Mouse (Mus musculus) bone marrow macrophage, adult 2 months (primary cell): ENCODE results near the gene Zbtb34. TPM values are rescaled to one million over a fixed set of nuclear protein-coding genes. Genes with fewer than 3 reads are reported as not detected.

Experiments
- H3K27ac ChIP-seq: 2 replicates; pipeline ENCODE4 v1.5.1; 2012; ENCODE audit warnings: low read depth, low read length; ENCODE audit not compliant: insufficient read depth
- H3K4me1 ChIP-seq: 2 replicates; pipeline ENCODE4 v1.6.1; 2012; ENCODE audit warnings: low read length; ENCODE audit not compliant: control insufficient read depth, insufficient read depth
- H3K4me3 ChIP-seq: 2 replicates; pipeline ENCODE4 v1.5.1; 2012; ENCODE audit warnings: mild to moderate bottlenecking, low read length, moderate library complexity; ENCODE audit not compliant: insufficient read depth
- CTCF ChIP-seq: IDR thresholded peaks from 2 replicates; pipeline ENCODE4 v1.5.1; 2012; ENCODE audit warnings: low read depth, mild to moderate bottlenecking, low read length, moderate library complexity
- POLR2A ChIP-seq: IDR thresholded peaks from 2 replicates; pipeline ENCODE4 v1.6.1; 2012; ENCODE audit warnings: mild to moderate bottlenecking, low read depth, low read length, borderline replicate concordance
- polyA plus RNA-seq: library from polyadenylated mRNA; stranded (reverse); fragments of >200 nt; gene quantifications from 2 replicates; pipeline ENCODE4 v1.2.4, GENCODE M21; 2012; ENCODE audit not compliant: missing spikeins, insufficient read depth, insufficient read length

Gene Zbtb34
- polyA plus RNA-seq, 1 experiment = 18.6 TPM

DNA sequence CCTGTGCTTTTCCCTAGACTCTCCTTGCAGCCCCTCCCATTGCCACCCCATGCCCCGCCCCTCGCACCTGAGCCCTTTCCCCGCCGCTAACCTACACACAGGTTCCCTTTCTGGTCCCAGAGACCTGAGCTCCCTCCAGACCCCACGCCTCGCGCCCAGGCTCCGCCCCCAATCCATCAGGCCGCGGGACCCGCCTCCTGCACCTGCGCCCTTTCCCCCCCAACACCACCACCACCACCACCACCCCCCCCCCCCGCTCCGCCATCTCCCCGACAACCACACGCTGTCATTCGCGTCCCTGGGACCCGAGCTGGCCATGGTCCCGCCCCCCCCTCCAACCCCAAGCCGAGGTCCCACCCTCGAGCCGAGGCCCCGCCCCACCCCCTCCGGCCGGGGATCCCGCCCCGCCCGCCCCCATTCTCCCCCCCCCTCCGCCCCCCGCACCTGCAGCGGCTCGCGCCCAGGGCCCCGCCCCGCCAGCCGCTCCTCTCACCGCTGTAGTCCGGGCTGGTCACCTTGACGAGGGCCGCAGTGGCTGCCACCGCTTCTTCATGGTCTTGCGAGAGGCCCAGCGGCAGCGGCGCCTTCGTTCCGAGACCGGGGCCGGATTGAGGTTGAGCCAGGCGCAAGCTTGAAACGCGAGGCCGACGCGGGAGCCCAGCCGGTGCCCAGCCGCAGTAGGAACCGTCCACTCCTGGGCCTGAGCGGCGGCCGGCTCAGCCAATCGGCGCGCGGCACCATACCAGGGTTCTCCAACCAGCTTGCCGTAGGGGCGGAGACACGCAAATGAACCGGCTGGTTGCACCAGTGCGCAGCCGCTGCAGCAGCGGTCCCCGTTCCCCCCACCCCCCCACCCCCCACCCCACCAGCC is 60.1 kb downstream of the Zbtb34 start, which contains the start of gene Ralgps1:
Ralgps1 (minus strand) TSS at position 710 of the 871 bp plus-strand sequence.
- no peaks in the 10 kb centered on the region; the same call in 1 of the 2 replicates for H3K4me1 ChIP-seq
- peak within 1 kb of the TSS; percentile 66 for H3K4me3 ChIP-seq
- peak within 1 kb of the TSS; percentile 60 for H3K27ac ChIP-seq
- TF ChIP-seq POLR2A (no peak), CTCF (no peak)

GRCm38 (mm10) chr2:33370276-33370776 is 60.8 kb downstream of the Zbtb34 start:
- TF ChIP-seq POLR2A = no peak
- no peaks in the 10 kb centered on the region; the same call in 1 of the 2 replicates for H3K4me1 ChIP-seq
- H3K27ac ChIP-seq = no peak overlapping the region
- peak overlapping the region; percentile 63 for H3K4me3 ChIP-seq

- TF ChIP-seq CTCF = no peak
- TF ChIP-seq POLR2A = no peak
- Histone ChIP-seq H3K4me3 (no peak overlapping the region), H3K4me1 (no peaks in the 10 kb centered on the region; the same call in 1 of the 2 replicates), H3K27ac (no peak overlapping the region)
Measured at GRCm38 (mm10) chr2:33369453-33369852, 61.7 kb downstream of the Zbtb34 start.

DNA sequence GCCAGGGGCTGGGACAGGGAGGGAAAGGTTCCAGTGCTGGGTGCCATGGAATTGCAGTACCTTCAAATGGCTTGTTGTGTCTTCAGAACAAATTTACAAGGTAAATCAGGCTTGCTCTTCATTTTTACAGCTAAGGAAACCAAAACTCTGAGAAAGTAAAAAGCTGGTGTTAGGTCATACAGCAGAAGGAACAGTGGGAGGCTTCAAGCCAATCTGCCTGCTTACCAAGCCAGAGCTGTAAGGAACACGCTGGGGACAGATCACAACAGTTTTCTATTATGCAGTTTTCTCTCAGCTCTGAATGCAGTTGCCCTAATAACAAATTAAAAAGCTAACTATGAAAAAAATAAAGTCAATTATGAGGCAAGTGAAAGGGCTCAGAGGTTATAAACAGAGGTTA is 62.6 kb downstream of the Zbtb34 start:
- H3K4me3 ChIP-seq = no peak overlapping the region
- H3K4me1 ChIP-seq = no peaks in the 10 kb centered on the region; the same call in 1 of the 2 replicates
- H3K27ac ChIP-seq = no peak overlapping the region
- TF ChIP-seq POLR2A (no peak), CTCF (no peak)

GRCm38 (mm10) chr2:33365703-33366471 is 65.2 kb downstream of the Zbtb34 start:
- H3K4me3 ChIP-seq = no peak overlapping the region

GRCm38 (mm10) chr2:33364656-33365055 is 66.5 kb downstream of the Zbtb34 start:
- no peak overlapping the region for H3K27ac ChIP-seq
- peaks cover under 1% of the 10 kb centered on the region; the same call in 1 of the 2 replicates for H3K4me1 ChIP-seq
- H3K4me3 ChIP-seq = no peak overlapping the region
- TF ChIP-seq POLR2A (no peak), CTCF (no peak)

More at GRCm38 (mm10) chr2:33365703-33366471, 65.2 kb downstream of the Zbtb34 start:
- Histone ChIP-seq H3K4me1 (no peaks in the 10 kb centered on the region; the same call in 1 of the 2 replicates), H3K27ac (no peak overlapping the region)
- TF ChIP-seq POLR2A (no peak), CTCF (no peak)

- Histone ChIP-seq H3K4me3 (no peak overlapping the region), H3K27ac (no peak overlapping the region), H3K4me1 (peaks cover 8% of the 10 kb centered on the region)
- TF ChIP-seq POLR2A = no peak
- TF ChIP-seq CTCF = no peak
Measured at GRCm38 (mm10) chr2:33363890-33364289, 67.2 kb downstream of the Zbtb34 start.

DNA sequence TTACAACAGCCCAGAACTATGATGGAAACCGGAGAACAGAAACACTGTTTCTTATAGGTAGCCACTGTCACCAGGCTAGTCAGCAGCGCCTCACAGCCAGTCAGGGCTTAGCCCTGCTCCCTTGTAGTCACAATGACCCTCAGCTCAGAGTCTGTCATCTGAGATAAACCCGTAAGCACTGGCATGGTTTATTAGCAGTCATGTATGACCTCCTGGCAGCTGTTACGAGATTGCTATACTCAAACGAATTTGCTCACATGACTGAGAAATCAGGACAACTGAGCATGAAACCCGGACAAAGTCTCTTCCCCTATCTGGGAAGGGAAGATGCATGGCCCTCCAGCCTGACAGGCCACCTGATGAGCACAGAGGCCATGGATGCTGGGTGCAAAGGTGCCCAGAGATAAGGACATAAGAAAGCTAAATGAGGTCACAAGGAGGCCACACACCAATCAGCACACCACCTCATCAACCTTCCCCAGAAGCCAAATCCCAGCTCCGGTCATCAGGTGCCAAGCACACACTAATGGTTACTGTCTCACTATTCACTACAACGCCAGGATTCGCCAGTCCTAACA is 69.9 kb downstream of the Zbtb34 start:
- peaks cover 17% of the 10 kb centered on the region for H3K4me1 ChIP-seq
- TF ChIP-seq POLR2A (no peak), CTCF (no peak)
- no peak overlapping the region for H3K4me3 ChIP-seq
- no peak overlapping the region for H3K27ac ChIP-seq

DNA sequence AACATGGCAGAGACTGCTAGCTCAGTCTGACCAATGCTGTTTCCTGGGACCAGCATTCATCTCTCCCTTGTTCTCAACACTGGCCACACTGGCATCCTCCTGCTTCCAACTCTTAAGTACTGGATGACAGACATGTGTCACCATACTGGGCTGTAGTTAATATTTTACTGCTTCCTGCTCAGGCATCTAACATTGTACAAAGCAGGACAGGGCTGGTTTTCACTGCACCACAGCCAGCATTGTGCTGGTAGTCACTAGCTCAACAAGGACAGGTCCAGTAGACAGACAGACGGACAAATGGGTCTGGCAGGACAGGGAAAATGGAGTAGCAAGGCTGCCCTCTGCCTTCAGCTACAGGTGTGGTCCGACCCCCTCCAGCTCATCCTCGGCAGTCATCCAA is 70.6 kb downstream of the Zbtb34 start:
- peaks cover 19% of the 10 kb centered on the region for H3K4me1 ChIP-seq
- H3K4me3 ChIP-seq = no peak overlapping the region
- no peak for TF ChIP-seq CTCF
- no peak for TF ChIP-seq POLR2A
- H3K27ac ChIP-seq = no peak overlapping the region
